Mouse (Mus musculus) stomach, embryonic 16.5 days (tissue): ENCODE results near the gene Trip6. TPM values are rescaled to one million over a fixed set of nuclear protein-coding genes. Genes with fewer than 3 reads are reported as not detected.

Experiments used
- ATAC-seq: fragments of 200-750 bp; cut with Nextera tagmentation; 2 replicates; pipeline ENCODE4 v1.8.0; 2017; ENCODE audit warnings: moderate number of reproducible peaks, moderate TSS enrichment; ENCODE audit not compliant: insufficient read depth, low FRiP score
- H3K27ac ChIP-seq: fragments of 300-500 bp; sonication (generic); 2 replicates; pipeline ENCODE4 v1.5.1; 2014; ENCODE audit warnings: low read length
- H3K27me3 ChIP-seq: fragments of 300-500 bp; sonication (generic); 2 replicates; pipeline ENCODE4 v1.6.1; 2014; ENCODE audit warnings: low read length, control low read depth, mixed read lengths; ENCODE audit not compliant: control insufficient read depth, insufficient read depth
- H3K36me3 ChIP-seq: fragments of 300-500 bp; sonication (generic); 2 replicates; pipeline ENCODE4 v1.6.1; 2014; ENCODE audit warnings: low read length; ENCODE audit not compliant: control insufficient read depth, insufficient read depth
- H3K4me1 ChIP-seq: fragments of 300-500 bp; sonication (generic); 2 replicates; pipeline ENCODE4 v1.6.1; 2014; ENCODE audit warnings: low read length, control low read depth, mixed read lengths; ENCODE audit not compliant: control insufficient read depth, insufficient read depth
- H3K4me2 ChIP-seq: fragments of 300-500 bp; sonication (generic); 2 replicates; pipeline ENCODE4 v1.6.1; 2014; ENCODE audit warnings: low read depth, low read length, mixed read lengths
- H3K4me3 ChIP-seq: fragments of 300-500 bp; sonication (generic); replicated peaks from 2 replicates; pipeline ENCODE4 v1.5.1; 2014; ENCODE audit warnings: mild to moderate bottlenecking, low read length
- H3K9ac ChIP-seq: fragments of 300-500 bp; sonication (generic); 2 replicates; pipeline ENCODE4 v1.6.1; 2014; ENCODE audit warnings: low read length
- H3K9me3 ChIP-seq: fragments of 300-500 bp; sonication (generic); replicated peaks from 2 replicates; pipeline ENCODE4 v1.6.1; 2016; ENCODE audit warnings: low read length, control low read depth; ENCODE audit not compliant: control insufficient read depth
- WGBS: fragments of 180-500 bp; shearing (Covaris S2); extraction: QIAGEN DNeasy Blood & Tissue Kit; methylation state at CpG from one replicate; pipeline ENCODE4 v1.1.7; 2014; 5-methylcytosine and 5-hydroxymethylcytosine counted together
- polyA plus RNA-seq: library from polyadenylated mRNA; unstranded; fragments of >200 nt; fragmentation: Nextera tagmentation; extraction: Ambion mirVana; gene quantifications from 2 replicates; pipeline ENCODE4 v1.2.1, GENCODE M21; 2015

The Trip6 gene
- polyA plus RNA-seq, 1 experiment from 2014 or later: 77.6 TPM

- H3K27me3 ChIP-seq: no peaks in the 10 kb centered on the region
- H3K9me3 ChIP-seq: no peaks in the 10 kb centered on the region
- H3K9ac ChIP-seq: no peak overlapping the region
- no peak overlapping the region for H3K4me3 ChIP-seq
- no peaks in the 10 kb centered on the region for H3K4me1 ChIP-seq
- WGBS: 82% methylated on average over 7 of the region's 7 CpGs
- H3K4me2 ChIP-seq: no peak overlapping the region
- H3K36me3 ChIP-seq: no peaks in the 10 kb centered on the region
- ATAC-seq: no peak
- no peak overlapping the region for H3K27ac ChIP-seq
These were observed 16.7 kb upstream of the Trip6 start for GRCm38 (mm10) chr5:137330910-137331309.

GRCm38 (mm10) chr5:137320996-137321395 is 6.8 kb upstream of the Trip6 start:
- H3K27ac ChIP-seq: no peak overlapping the region
- no peaks in the 10 kb centered on the region for H3K36me3 ChIP-seq
- no peaks in the 10 kb centered on the region for H3K9me3 ChIP-seq
- H3K4me3 ChIP-seq: no peak overlapping the region
- no peak for ATAC-seq
- no peak overlapping the region for H3K9ac ChIP-seq
- no peaks in the 10 kb centered on the region for H3K27me3 ChIP-seq
- H3K4me2 ChIP-seq: no peak overlapping the region
- H3K4me1 ChIP-seq: no peaks in the 10 kb centered on the region
- 95% methylated on average over 3 of the region's 3 CpGs for WGBS

- 68% methylated on average over 1 of the region's 1 CpGs for WGBS
- Histone ChIP-seq H3K27ac (no peak overlapping the region), H3K36me3 (no peaks in the 10 kb centered on the region), H3K9me3 (no peaks in the 10 kb centered on the region), H3K4me1 (peaks cover 12% of the 10 kb centered on the region), H3K27me3 (no peaks in the 10 kb centered on the region), H3K9ac (no peak overlapping the region), H3K4me2 (no peak overlapping the region), H3K4me3 (no peak overlapping the region)
- ATAC-seq: no peak
These were observed 4.4 kb upstream of the Trip6 start for GRCm38 (mm10) chr5:137318570-137318969.

- H3K4me1 ChIP-seq: peaks cover 20% of the 10 kb centered on the region
- no peak for ATAC-seq
- H3K36me3 ChIP-seq: no peaks in the 10 kb centered on the region
- 75% methylated on average over 8 of the region's 8 CpGs for WGBS
- no peak overlapping the region for H3K9ac ChIP-seq
- H3K4me2 ChIP-seq: no peak overlapping the region
- H3K9me3 ChIP-seq: no peaks in the 10 kb centered on the region
- H3K27me3 ChIP-seq: no peaks in the 10 kb centered on the region
- no peak overlapping the region for H3K27ac ChIP-seq
- H3K4me3 ChIP-seq: no peak overlapping the region
These were observed 3.2 kb upstream of the Trip6 start for GRCm38 (mm10) chr5:137317361-137317760.

GRCm38 (mm10) chr5:137315084-137315903 is 1.1 kb upstream of the Trip6 start:
- Histone ChIP-seq H3K27ac (peak overlapping the region; percentile 90), H3K4me3 (no peak overlapping the region), H3K27me3 (no peaks in the 10 kb centered on the region), H3K4me1 (peaks cover 25% of the 10 kb centered on the region), H3K9me3 (no peaks in the 10 kb centered on the region), H3K4me2 (peak overlapping the region; percentile 90), H3K36me3 (peaks cover 2% of the 10 kb centered on the region; the same call in 1 of the 2 replicates), H3K9ac (peak overlapping the region; percentile 83)
- 0 out of 2 replicates have a peak, but pooled peaks have one; percentile 0 for ATAC-seq
- WGBS: 42% methylated on average over 30 of the region's 30 CpGs

GRCm38 (mm10) chr5:137313466-137314192 is 575 bp downstream of the Trip6 start:
- peak overlapping the region; percentile 58 for H3K4me3 ChIP-seq
- peak overlapping the region; percentile 90 for H3K4me2 ChIP-seq
- WGBS: under 1% methylated on average over 22 of the region's 22 CpGs
- H3K9ac ChIP-seq: peak overlapping the region; percentile 83
- no peaks in the 10 kb centered on the region for H3K9me3 ChIP-seq
- H3K36me3 ChIP-seq: peaks cover 18% of the 10 kb centered on the region
- no peak for ATAC-seq
- peak overlapping the region; percentile 90 for H3K27ac ChIP-seq
- peaks cover 25% of the 10 kb centered on the region for H3K4me1 ChIP-seq
- no peaks in the 10 kb centered on the region for H3K27me3 ChIP-seq

- H3K27ac ChIP-seq: peak overlapping the region; percentile 91
- H3K4me2 ChIP-seq: peak overlapping the region; percentile 67
- WGBS: 94% methylated on average over 4 of the region's 4 CpGs
- H3K36me3 ChIP-seq: peaks cover 22% of the 10 kb centered on the region
- peaks cover 39% of the 10 kb centered on the region for H3K4me1 ChIP-seq
- no peaks in the 10 kb centered on the region for H3K9me3 ChIP-seq
- no peak for ATAC-seq
- H3K27me3 ChIP-seq: no peaks in the 10 kb centered on the region
- H3K4me3 ChIP-seq: peak overlapping the region; percentile 94
- H3K9ac ChIP-seq: peak overlapping the region; percentile 97
These were observed 5.8 kb downstream of the Trip6 start for GRCm38 (mm10) chr5:137308356-137308755.

- Histone ChIP-seq H3K4me3 (peak within 1 kb of the TSS; percentile 94), H3K36me3 (peaks cover 28% of the 10 kb centered on the region), H3K27ac (peak within 1 kb of the TSS; percentile 91), H3K27me3 (no peaks in the 10 kb centered on the region), H3K4me1 (peaks cover 30% of the 10 kb centered on the region), H3K9me3 (no peaks in the 10 kb centered on the region), H3K9ac (peak within 1 kb of the TSS; percentile 97), H3K4me2 (peak within 1 kb of the TSS; percentile 67)
- WGBS: 0% methylated on average over 63 of the region's 72 CpGs
- peak; percentile 87 for ATAC-seq
These were observed 6.9 kb downstream of the Trip6 start, which contains the start of gene Srrt for GRCm38 (mm10) chr5:137307071-137307912. Gene Srrt, minus strand, starts transcription at chr5:137307674.
